Mouse (Mus musculus): ENCODE measurements at regions not wholly inside any gene's neighbourhood (a gene's known extent, or its start where the extent isn't known, plus 50 kb on each side); places are given as distances from the start of the nearest gene placed in this dataset.

GRCm38 (mm10) chr3:35547696-35548095 is 206.2 kb upstream of the Atp11b start:
- no peak for DNase-seq

DNA sequence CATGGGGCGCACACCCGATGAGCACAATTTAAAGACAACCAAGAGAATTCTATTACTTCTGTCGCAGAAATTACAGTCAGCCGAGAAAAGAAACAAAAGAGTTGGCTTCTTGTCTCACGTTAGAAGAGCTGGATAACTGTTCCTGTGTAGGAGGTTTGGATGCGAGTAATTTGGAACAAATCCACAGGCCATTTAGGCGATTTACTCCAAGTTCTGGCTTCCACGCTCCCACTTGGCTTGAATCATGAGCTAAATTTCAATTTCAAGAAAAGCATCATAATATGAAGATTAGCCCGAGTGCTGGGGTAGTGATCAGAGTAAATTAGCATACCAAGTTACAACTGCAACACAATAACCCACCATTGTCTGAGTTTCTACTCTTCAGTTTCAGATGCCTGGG is 202.1 kb upstream of the Atp11b start:
- DNase-seq, result no peak

DNA sequence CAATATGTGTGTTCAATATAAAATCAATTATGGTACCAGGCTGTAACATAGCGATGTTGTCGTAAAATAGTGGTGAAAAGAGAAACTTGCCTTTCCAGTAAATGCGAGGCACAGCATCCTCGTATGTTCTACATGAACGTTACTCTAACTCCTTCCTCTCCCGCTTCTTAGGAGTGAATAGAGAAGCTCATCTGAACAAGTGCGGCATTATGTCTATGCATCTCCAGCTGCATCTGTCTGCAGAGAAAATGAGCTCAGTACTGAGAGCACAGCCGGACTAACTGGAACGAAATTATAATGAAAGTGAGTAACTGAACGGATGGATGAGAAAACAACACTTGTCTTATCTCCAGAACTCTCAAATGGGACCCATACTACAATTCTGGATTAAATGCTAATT is 193.5 kb upstream of the Atp11b start:
- DNase-seq, result no peak

- peak; percentile 4 to 9 for DNase-seq
Measured at GRCm38 (mm10) chr3:35574402-35574801, 179.5 kb upstream of the Atp11b start.
